In genomic region chr17:48946315-48946714, GRCm38 (mm10) we compare ENCODE assay signal across 27 mouse cellular contexts. TPM values are rescaled to one million over a fixed set of nuclear protein-coding genes. Genes with fewer than 3 reads are reported as not detected.
DNase-seq lines count a peak whose midpoint lies in the region; ATAC-seq and TF ChIP-seq lines count a peak whose summit lies in the region.
"Had no signal": no experiment of that assay in that cellular context is flagged by ENCODE, and none has a peak within 500 bp of the region (broad histone marks: within the 10 kb centered on the region; RNA-seq: fewer than 3 reads in every experiment).

No protein-coding gene starts in this region.

- no peaks in the 10 kb centered on the region for H3K27me3 ChIP-seq in midbrain, postnatal 0 days (ENCODE audit: insufficient read depth, low read length)
- H3K27me3 ChIP-seq in midbrain, embryonic 10.5 days (ENCODE audit: low read depth, poor library complexity, severe bottlenecking): no peaks in the 10 kb centered on the region
- no peaks in the 10 kb centered on the region for H3K27me3 ChIP-seq in kidney, embryonic 16.5 days (ENCODE audit: insufficient read depth, low read length)
- H3K27me3 ChIP-seq: hindbrain, embryonic 15.5 days; limb, embryonic 13.5 days; lung, embryonic 15.5 days; midbrain, embryonic 12.5 days had no signal

- DNase-seq in midbrain, postnatal 0 days (ENCODE audit: low spot score): peak; percentile 63
- no peak for DNase-seq in midbrain, embryonic 10.5 days (ENCODE audit: low spot score)
- DNase-seq in cerebellum, adult 18-20 months: peak; percentile 66 to 71
- DNase-seq in cerebellum, postnatal 10 days: peak; percentile 88 to 93
- DNase-seq in spleen, postnatal 36 days (ENCODE audit: low spot score in 2 of 2): no peak
- DNase-seq in frontal cortex, postnatal 25 days (ENCODE audit: low spot score in 2 of 2): no peak
- DNase-seq: adrenal gland, postnatal 25 days; B cell, adult 2 months; gastrocnemius, adult 2 months; gastrocnemius, postnatal 36 days; heart, adult 18-20 months; heart, postnatal 4 days; kidney, adult 8-10 months; lung, postnatal 36 days; thymus, postnatal 14 days had no signal

- H3K27ac ChIP-seq in midbrain, postnatal 0 days (ENCODE audit: low read depth, low read length): no peak overlapping the region
- H3K27ac ChIP-seq in midbrain, embryonic 10.5 days (replicated peaks): no peak overlapping the region
- no peak overlapping the region for H3K27ac ChIP-seq in kidney, embryonic 16.5 days (ENCODE audit: low read length)
- H3K27ac ChIP-seq: gastrocnemius, adult 2 months; hindbrain, embryonic 15.5 days; limb, embryonic 13.5 days; lung, embryonic 15.5 days; midbrain, embryonic 12.5 days had no signal

- no peaks in the 10 kb centered on the region for H3K36me3 ChIP-seq in midbrain, postnatal 0 days (ENCODE audit: insufficient read depth, low read length)
- no peaks in the 10 kb centered on the region for H3K36me3 ChIP-seq in midbrain, embryonic 10.5 days
- H3K36me3 ChIP-seq in kidney, embryonic 16.5 days (ENCODE audit: insufficient read depth, low read length): no peaks in the 10 kb centered on the region
- H3K36me3 ChIP-seq: hindbrain, embryonic 15.5 days; limb, embryonic 13.5 days; lung, embryonic 15.5 days; midbrain, embryonic 12.5 days had no signal

- H3K9ac ChIP-seq in midbrain, postnatal 0 days (replicated peaks; ENCODE audit: low read length, poor library complexity, severe bottlenecking): no peak overlapping the region
- no peak overlapping the region for H3K9ac ChIP-seq in kidney, embryonic 16.5 days (replicated peaks; ENCODE audit: low read length)
- H3K9ac ChIP-seq: hindbrain, embryonic 15.5 days; limb, embryonic 13.5 days; lung, embryonic 15.5 days; midbrain, embryonic 12.5 days had no signal

- no peak; the same call in 1 of the 2 replicates for ATAC-seq in midbrain, postnatal 0 days (ENCODE audit: low FRiP score)
- no peak for ATAC-seq in kidney, embryonic 16.5 days (ENCODE audit: low FRiP score, low TSS enrichment)
- ATAC-seq: forebrain, embryonic 14.5 days; intestine, embryonic 16.5 days had no signal

- H3K9me3 ChIP-seq in midbrain, postnatal 0 days (ENCODE audit: low read length): no peaks in the 10 kb centered on the region
- H3K9me3 ChIP-seq in midbrain, embryonic 10.5 days (replicated peaks): no peaks in the 10 kb centered on the region
- H3K9me3 ChIP-seq in kidney, embryonic 16.5 days (ENCODE audit: low read length): no peaks in the 10 kb centered on the region
- H3K9me3 ChIP-seq: hindbrain, embryonic 15.5 days; limb, embryonic 13.5 days; lung, embryonic 15.5 days; midbrain, embryonic 12.5 days had no signal

- H3K4me2 ChIP-seq in midbrain, postnatal 0 days (ENCODE audit: low read depth, low read length, poor library complexity, severe bottlenecking): no peak overlapping the region
- H3K4me2 ChIP-seq in kidney, embryonic 16.5 days (replicated peaks; ENCODE audit: low read depth, low read length): no peak overlapping the region
- H3K4me2 ChIP-seq: heart, embryonic 11.5 days; hindbrain, embryonic 15.5 days; limb, embryonic 13.5 days; liver, embryonic 11.5 days; lung, embryonic 15.5 days; midbrain, embryonic 12.5 days had no signal

- no peak overlapping the region for H3K4me3 ChIP-seq in midbrain, postnatal 0 days (ENCODE audit: low read depth, low read length)
- H3K4me3 ChIP-seq in midbrain, embryonic 10.5 days: no peak overlapping the region
- no peak overlapping the region for H3K4me3 ChIP-seq in kidney, embryonic 16.5 days (ENCODE audit: low read length)
- H3K4me3 ChIP-seq: gastrocnemius, adult 2 months; hindbrain, embryonic 15.5 days; limb, embryonic 13.5 days; lung, embryonic 15.5 days; midbrain, embryonic 12.5 days had no signal

- H3K4me1 ChIP-seq in midbrain, postnatal 0 days (ENCODE audit: insufficient read depth, low read length): peaks cover 4% of the 10 kb centered on the region; the same call in 1 of the 2 replicates
- peaks cover 9% of the 10 kb centered on the region for H3K4me1 ChIP-seq in midbrain, embryonic 10.5 days
- H3K4me1 ChIP-seq in kidney, embryonic 16.5 days (ENCODE audit: insufficient read depth, low read length): peaks cover 11% of the 10 kb centered on the region
- H3K4me1 ChIP-seq: limb, embryonic 13.5 days; lung, embryonic 15.5 days; midbrain, embryonic 12.5 days had no signal

- 64% methylated on average over 9 of the region's 9 CpGs for WGBS in midbrain, postnatal 0 days
- 75% methylated on average over 9 of the region's 9 CpGs for WGBS in midbrain, embryonic 10.5 days
- WGBS in kidney, embryonic 16.5 days: 42% methylated on average over 9 of the region's 9 CpGs

- TF ChIP-seq CTCF in midbrain, postnatal 0 days (IDR thresholded peaks at IDR 0.05): no peak

RNA-seq across cellular contexts. Expression of gene Lrfn2, which starts 14.1 kb away (rescaled TPM):
- total RNA-seq in midbrain, postnatal 0 days (2014; rRNA removed): 31.3 and 40.7 TPM in 2 replicates
- polyA plus RNA-seq in midbrain, postnatal 0 days (2015; fragmentation: Nextera tagmentation; extraction: Ambion mirVana): 14.9 and 17.3 TPM in 2 replicates
- polyA plus RNA-seq in midbrain, embryonic 10.5 days (2016; fragmentation: Nextera tagmentation; extraction: Ambion mirVana): 0.23 and 0.43 TPM in 2 replicates
- polyA plus RNA-seq in kidney, embryonic 16.5 days (2015; fragmentation: Nextera tagmentation; extraction: Ambion mirVana): 0.94 and 1.3 TPM in 2 replicates
- total RNA-seq: megakaryocyte, adult 5-6 weeks; monocyte, adult 5-6 weeks had no signal
- polyA plus RNA-seq: heart, embryonic 11.5 days; liver, embryonic 16.5 days had no signal

Comparison
In these comparisons a context has a peak if more than half of its experiments do, and no peak if none do; other contexts are left out.
1. DNase-seq: peak in midbrain, postnatal 0 days (single experiment), cerebellum, adult 18-20 months (2 of 2) and cerebellum, postnatal 10 days (2 of 2); none in midbrain, embryonic 10.5 days (single experiment), spleen, postnatal 36 days (0 of 2) and frontal cortex, postnatal 25 days (0 of 2).